Mouse (Mus musculus) heart, embryonic 10.5 days (tissue): Measurements from ENCODE around the gene Pcid2. TPM values are rescaled to one million over a fixed set of nuclear protein-coding genes. Genes with fewer than 3 reads are reported as not detected.
"Not testable (repeated sequence)": the region's sequence is repeated elsewhere in the genome, so short reads cannot be mapped to it uniquely, and the experiment has no call there.

Experiments used
- DNase-seq: peaks from one replicate; pipeline ENCODE4 v3.0.0-alpha.2; 2017; ENCODE audit warnings: low spot score
- H3K27ac ChIP-seq: fragments of 300-500 bp; sonication (generic); 2 replicates; pipeline ENCODE4 v1.5.1; 2016; ENCODE audit warnings: mild to moderate bottlenecking
- H3K27me3 ChIP-seq: fragments of 300-500 bp; sonication (generic); 2 replicates; pipeline ENCODE4 v1.6.1; 2016; ENCODE audit warnings: mild to moderate bottlenecking; ENCODE audit not compliant: poor library complexity, insufficient read depth, severe bottlenecking
- H3K36me3 ChIP-seq: fragments of 300-500 bp; sonication (generic); 2 replicates; pipeline ENCODE4 v1.6.1; 2016; ENCODE audit warnings: mild to moderate bottlenecking, moderate library complexity
- H3K4me1 ChIP-seq: fragments of 300-500 bp; sonication (generic); 2 replicates; pipeline ENCODE4 v1.6.1; 2016; ENCODE audit warnings: mild to moderate bottlenecking
- H3K4me3 ChIP-seq: fragments of 300-500 bp; sonication (generic); 2 replicates; pipeline ENCODE4 v1.5.1; 2016; ENCODE audit warnings: mild to moderate bottlenecking, moderate library complexity
- H3K9me3 ChIP-seq: fragments of 300-500 bp; sonication (generic); 2 replicates; pipeline ENCODE4 v1.6.1; 2016; ENCODE audit warnings: mild to moderate bottlenecking, moderate library complexity
- WGBS: fragments of 180-500 bp; shearing (Covaris S2); methylation state at CpG from one replicate; pipeline ENCODE4 v1.1.7; 2016; 5-methylcytosine and 5-hydroxymethylcytosine counted together
- polyA plus RNA-seq: library from polyadenylated mRNA; unstranded; fragments of >200 nt; fragmentation: Nextera tagmentation; extraction: Ambion mirVana; gene quantifications from 2 replicates; pipeline ENCODE4 v1.2.1, GENCODE M21; 2016

Pcid2 gene
- polyA plus RNA-seq, 1 experiment from 2014 or later: 39.4 TPM

DNA sequence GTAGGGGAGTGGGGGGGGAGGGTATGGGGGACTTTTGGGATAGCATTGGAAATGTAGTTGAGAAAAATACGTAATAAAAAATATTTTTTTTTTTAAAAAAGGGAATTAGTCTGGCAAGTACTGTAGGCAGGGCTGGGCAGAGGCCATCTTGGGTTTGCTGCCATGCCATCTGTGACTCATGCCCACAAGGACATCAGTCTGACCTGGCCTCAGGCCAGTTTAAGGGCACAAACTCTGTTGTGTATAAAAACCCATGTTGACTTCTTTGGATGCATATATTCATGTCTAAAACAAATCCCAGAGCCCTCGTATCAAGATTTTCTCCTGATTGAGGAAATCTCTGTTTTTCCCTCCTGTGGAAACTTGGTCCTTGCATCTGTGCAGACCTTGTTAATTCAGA, 11.8 kb upstream of the Pcid2 start:
- Histone ChIP-seq H3K4me1 (peaks cover 22% of the 10 kb centered on the region; the same call in 1 of the 2 replicates), H3K36me3 (peaks cover 54% of the 10 kb centered on the region), H3K27me3 (no peaks in the 10 kb centered on the region), H3K27ac (no peak overlapping the region), H3K4me3 (no peak overlapping the region), H3K9me3 (no peaks in the 10 kb centered on the region)
- DNase-seq: no peak
- WGBS: 91% methylated on average over 2 of the region's 2 CpGs

DNA sequence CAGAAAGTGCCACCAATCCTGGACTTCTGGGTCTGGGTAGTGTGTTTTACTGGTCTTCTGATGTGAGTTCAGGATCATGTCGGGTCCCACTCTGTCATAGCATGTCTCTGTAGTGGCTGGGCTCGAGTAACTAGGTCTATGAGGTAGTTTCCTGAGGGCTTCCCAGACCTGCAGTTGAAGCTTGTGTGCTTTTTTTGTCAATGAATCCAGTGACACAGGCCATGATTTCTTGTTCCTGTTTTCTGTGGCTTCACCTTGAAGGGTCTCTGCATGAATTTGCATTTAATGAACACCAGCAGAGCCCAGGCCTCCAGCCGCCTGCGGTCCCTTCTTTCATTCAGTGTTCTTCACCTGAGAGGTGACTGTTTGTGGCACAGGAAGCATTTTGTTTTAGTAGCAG, 8.0 kb upstream of the Pcid2 start:
- DNase-seq: no peak
- Histone ChIP-seq H3K9me3 (no peaks in the 10 kb centered on the region), H3K4me1 (peaks cover 32% of the 10 kb centered on the region), H3K4me3 (no peak overlapping the region), H3K36me3 (peaks cover 35% of the 10 kb centered on the region), H3K27ac (no peak overlapping the region; the same call in 1 of the 2 replicates), H3K27me3 (no peaks in the 10 kb centered on the region)
- WGBS: 90% methylated on average over 4 of the region's 4 CpGs

GRCm38 (mm10) chr8:13111917-13112316, 6.7 kb upstream of the Pcid2 start:
- H3K4me1 ChIP-seq: peaks cover 44% of the 10 kb centered on the region
- no peak for DNase-seq
- peaks cover 32% of the 10 kb centered on the region for H3K36me3 ChIP-seq
- 65% methylated on average over 11 of the region's 11 CpGs for WGBS
- H3K9me3 ChIP-seq: no peaks in the 10 kb centered on the region
- no peak overlapping the region; the same call in 1 of the 2 replicates for H3K27ac ChIP-seq
- H3K4me3 ChIP-seq: no peak overlapping the region
- no peaks in the 10 kb centered on the region for H3K27me3 ChIP-seq

GRCm38 (mm10) chr8:13109416-13109960, 4.2 kb upstream of the Pcid2 start:
- Histone ChIP-seq H3K27me3 (no peaks in the 10 kb centered on the region), H3K4me1 (peaks cover 50% of the 10 kb centered on the region), H3K4me3 (no peak overlapping the region), H3K27ac (no peak overlapping the region), H3K9me3 (no peaks in the 10 kb centered on the region), H3K36me3 (peaks cover 23% of the 10 kb centered on the region)
- no peak for DNase-seq
- WGBS: 86% methylated on average over 1 of the region's 1 CpGs

DNA sequence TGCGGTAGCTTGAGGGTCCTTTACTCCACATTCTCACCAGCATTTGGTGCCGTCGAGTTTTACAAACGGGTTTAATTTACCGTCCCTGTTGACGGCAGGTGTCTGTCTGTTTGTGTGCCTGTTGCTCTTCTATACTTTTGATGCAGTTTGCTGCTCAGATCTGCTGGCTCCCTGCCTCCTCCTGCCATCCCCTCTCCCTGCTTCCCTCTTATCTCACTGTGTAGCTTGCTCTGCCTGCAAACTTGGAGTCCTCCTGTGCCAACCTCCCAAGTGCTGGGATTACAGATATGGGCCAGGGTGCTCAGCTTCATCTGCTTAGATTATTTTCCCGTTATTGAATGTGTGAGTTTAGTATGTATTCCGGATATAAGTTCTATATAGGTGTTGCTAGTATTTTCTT, 3.7 kb upstream of the Pcid2 start:
- WGBS: 78% methylated on average over 8 of the region's 8 CpGs
- Histone ChIP-seq H3K27ac (0 out of 2 replicates have a peak overlapping the region, but pooled peaks have one; percentile 6), H3K9me3 (no peaks in the 10 kb centered on the region), H3K4me1 (peaks cover 54% of the 10 kb centered on the region), H3K4me3 (peak overlapping the region; percentile 15; the same call in 1 of the 2 replicates), H3K27me3 (no peaks in the 10 kb centered on the region), H3K36me3 (peaks cover 19% of the 10 kb centered on the region)
- DNase-seq: no peak

GRCm38 (mm10) chr8:13107990-13108638, 2.9 kb upstream of the Pcid2 start:
- Histone ChIP-seq H3K4me1 (peaks cover 60% of the 10 kb centered on the region), H3K9me3 (no peaks in the 10 kb centered on the region), H3K27me3 (no peaks in the 10 kb centered on the region), H3K4me3 (no peak overlapping the region), H3K36me3 (peaks cover 10% of the 10 kb centered on the region; the same call in 1 of the 2 replicates), H3K27ac (no peak overlapping the region)
- WGBS: 62% methylated on average over 13 of the region's 13 CpGs
- DNase-seq: no peak

DNA sequence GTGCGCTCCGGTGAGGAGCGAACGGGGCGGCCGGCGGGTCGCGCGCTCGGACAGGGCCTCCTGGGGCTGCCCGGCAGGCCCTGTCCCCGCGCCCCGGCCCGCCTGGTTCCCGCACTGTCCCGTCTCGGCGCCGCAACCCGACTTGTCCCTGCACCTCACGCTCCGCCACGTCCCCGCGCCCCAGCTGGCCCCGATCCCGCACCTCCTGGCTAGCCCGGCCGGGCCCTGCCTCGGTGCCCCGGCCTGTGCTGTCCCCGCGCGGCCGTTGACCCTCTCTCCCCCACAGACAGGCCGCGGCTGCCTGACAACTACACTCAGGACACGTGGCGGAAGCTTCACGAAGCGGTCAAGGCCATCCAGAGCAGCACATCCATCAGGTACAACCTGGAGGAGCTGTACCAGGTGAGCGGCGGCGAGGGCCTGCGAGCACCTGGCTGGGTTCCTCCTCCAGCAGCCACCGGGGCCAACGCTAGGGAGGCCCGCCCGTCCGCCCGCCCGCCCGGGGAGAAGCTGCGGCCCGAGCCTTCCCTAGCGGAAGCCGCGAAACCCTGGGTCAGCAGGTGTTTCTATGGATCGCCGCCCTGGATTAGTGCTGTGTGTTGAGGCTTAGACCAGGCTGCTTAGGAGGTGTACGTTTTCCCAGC, 771 bp upstream of the Pcid2 start:
- DNase-seq: peak; percentile 83
- H3K4me3 ChIP-seq: peak overlapping the region; percentile 91
- H3K27me3 ChIP-seq: no peaks in the 10 kb centered on the region
- WGBS: under 1% methylated on average over 63 of the region's 63 CpGs
- H3K4me1 ChIP-seq: peaks cover 49% of the 10 kb centered on the region
- no peaks in the 10 kb centered on the region for H3K9me3 ChIP-seq
- peak overlapping the region; percentile 95 for H3K27ac ChIP-seq
- peaks cover 18% of the 10 kb centered on the region; the same call in 1 of the 2 replicates for H3K36me3 ChIP-seq

DNA sequence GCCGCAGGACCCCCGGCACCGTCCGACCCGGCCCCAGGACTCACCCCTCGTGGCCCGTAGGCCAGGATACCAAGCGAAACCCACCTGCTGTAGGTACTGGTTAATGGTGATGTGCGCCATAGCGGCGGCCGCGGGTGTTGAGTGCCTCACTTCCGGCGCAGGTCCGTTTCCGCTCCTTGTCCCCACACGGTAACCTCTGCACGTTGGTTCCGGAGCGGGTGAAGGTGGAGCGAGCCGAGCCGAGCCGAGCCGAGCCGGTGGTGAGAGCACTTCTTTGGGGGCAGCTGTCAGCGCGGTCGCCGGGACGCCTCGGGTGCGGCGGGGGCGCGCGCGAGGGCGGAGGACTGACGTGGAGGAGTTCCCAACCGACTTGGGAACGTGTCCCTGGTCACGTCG, 570 bp downstream of the Pcid2 start:
- under 1% methylated on average over 45 of the region's 45 CpGs for WGBS
- Histone ChIP-seq H3K4me1 (peaks cover 40% of the 10 kb centered on the region), H3K27ac (peak overlapping the region; percentile 95), H3K36me3 (peaks cover 23% of the 10 kb centered on the region; the same call in 1 of the 2 replicates), H3K4me3 (peak overlapping the region; percentile 91), H3K27me3 (no peaks in the 10 kb centered on the region), H3K9me3 (no peaks in the 10 kb centered on the region)
- DNase-seq: peak; percentile 96

GRCm38 (mm10) chr8:13077542-13077941, 27.7 kb downstream of the Pcid2 start:
- H3K4me3 ChIP-seq: no peak overlapping the region
- 86% methylated on average over 7 of the region's 7 CpGs for WGBS
- no peak for DNase-seq
- peaks cover 98% of the 10 kb centered on the region for H3K36me3 ChIP-seq
- H3K27ac ChIP-seq: no peak overlapping the region
- H3K9me3 ChIP-seq: no peaks in the 10 kb centered on the region
- no peaks in the 10 kb centered on the region for H3K4me1 ChIP-seq
- no peaks in the 10 kb centered on the region for H3K27me3 ChIP-seq

- not testable (repeated sequence) for H3K27me3 ChIP-seq, H3K9me3 ChIP-seq, H3K27ac ChIP-seq, H3K4me1 ChIP-seq, H3K4me3 ChIP-seq, DNase-seq
- peaks cover 79% of the 10 kb centered on the region for H3K36me3 ChIP-seq
- 100% methylated on average over 1 of the region's 1 CpGs for WGBS
These were observed 29.7 kb downstream of the Pcid2 start for GRCm38 (mm10) chr8:13075579-13075978.

GRCm38 (mm10) chr8:13075044-13075443, 30.2 kb downstream of the Pcid2 start:
- 90% methylated on average over 8 of the region's 8 CpGs for WGBS
- no peaks in the 10 kb centered on the region for H3K4me1 ChIP-seq
- no peak overlapping the region for H3K4me3 ChIP-seq
- no peaks in the 10 kb centered on the region for H3K9me3 ChIP-seq
- no peak overlapping the region for H3K27ac ChIP-seq
- no peak for DNase-seq
- peaks cover 73% of the 10 kb centered on the region for H3K36me3 ChIP-seq
- no peaks in the 10 kb centered on the region for H3K27me3 ChIP-seq

GRCm38 (mm10) chr8:13073255-13073654, 32.0 kb downstream of the Pcid2 start:
- no peaks in the 10 kb centered on the region for H3K9me3 ChIP-seq
- no peak for DNase-seq
- no peak overlapping the region for H3K27ac ChIP-seq
- peaks cover 56% of the 10 kb centered on the region for H3K36me3 ChIP-seq
- 92% methylated on average over 11 of the region's 11 CpGs for WGBS
- no peaks in the 10 kb centered on the region for H3K27me3 ChIP-seq
- H3K4me1 ChIP-seq: no peaks in the 10 kb centered on the region
- no peak overlapping the region for H3K4me3 ChIP-seq

DNA sequence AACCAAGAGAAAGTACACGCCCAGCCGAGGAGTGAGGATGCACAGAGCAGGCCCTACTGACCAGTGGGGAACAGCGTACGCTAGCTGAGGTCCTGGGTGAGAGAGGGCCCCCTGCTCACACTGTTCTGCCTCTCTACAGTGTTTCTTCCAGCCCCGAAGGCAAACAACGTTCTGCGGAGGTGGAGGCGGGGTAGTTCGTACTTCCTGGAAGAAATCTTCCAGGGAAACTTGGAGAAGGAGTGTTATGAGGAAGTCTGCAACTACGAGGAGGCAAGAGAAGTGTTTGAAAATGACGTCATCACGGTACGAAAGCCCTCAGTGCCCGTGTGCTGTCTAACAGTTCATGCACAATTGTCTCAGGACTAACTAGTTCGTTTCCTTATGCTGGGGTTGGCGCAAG, 42.1 kb downstream of the Pcid2 start:
- Histone ChIP-seq H3K27ac (no peak overlapping the region), H3K36me3 (no peaks in the 10 kb centered on the region), H3K4me3 (no peak overlapping the region), H3K4me1 (no peaks in the 10 kb centered on the region), H3K27me3 (0 out of 2 replicates have a peak, but pooled peaks cover 4% of the 10 kb centered on the region), H3K9me3 (no peaks in the 10 kb centered on the region)
- WGBS: 73% methylated on average over 16 of the region's 16 CpGs
- DNase-seq: no peak
